Mouse (Mus musculus): ENCODE measurements around the gene Sptan1. TPM values are rescaled to one million over a fixed set of nuclear protein-coding genes. Genes with fewer than 3 reads are reported as not detected.

Gene Sptan1
- total RNA-seq, 2 experiments from 2014 or later: 63.5 to 129 TPM

- ATAC-seq (replicated peaks; ENCODE audit: poor library complexity, severe bottlenecking): peak; percentile 60
These were observed 92.0 kb downstream of the Sptan1 start, which contains the start of gene Set for GRCm38 (mm10) chr2:30057223-30057904. Gene Set (plus strand): TSS chr2:30057378.

- ATAC-seq (replicated peaks; ENCODE audit: poor library complexity, severe bottlenecking): no peak
These were observed 93.1 kb downstream of the Sptan1 start for GRCm38 (mm10) chr2:30058418-30058817.

GRCm38 (mm10) chr2:30061215-30062166 is 96.1 kb downstream of the Sptan1 start:
- ATAC-seq (replicated peaks; ENCODE audit: poor library complexity, severe bottlenecking): peak; percentile 64

GRCm38 (mm10) chr2:30062249-30063093 is 97.1 kb downstream of the Sptan1 start:
- ATAC-seq (replicated peaks; ENCODE audit: poor library complexity, severe bottlenecking): peak; percentile 10; the same call in 1 of the 2 replicates

- ATAC-seq (replicated peaks; ENCODE audit: poor library complexity, severe bottlenecking): no peak
These were observed 97.9 kb downstream of the Sptan1 start for GRCm38 (mm10) chr2:30063235-30063634.

GRCm38 (mm10) chr2:30063791-30064190 is 98.4 kb downstream of the Sptan1 start:
- ATAC-seq (replicated peaks; ENCODE audit: poor library complexity, severe bottlenecking): no peak

GRCm38 (mm10) chr2:30064298-30064697 is 98.9 kb downstream of the Sptan1 start:
- no peak for ATAC-seq (replicated peaks; ENCODE audit: poor library complexity, severe bottlenecking)

GRCm38 (mm10) chr2:30066046-30066901 is 100.9 kb downstream of the Sptan1 start:
- peak; percentile 68 for ATAC-seq (replicated peaks; ENCODE audit: poor library complexity, severe bottlenecking)

GRCm38 (mm10) chr2:30067031-30067888 is 101.9 kb downstream of the Sptan1 start:
- ATAC-seq (replicated peaks; ENCODE audit: poor library complexity, severe bottlenecking): peak; percentile 11; the same call in 1 of the 2 replicates

- no peak for ATAC-seq (replicated peaks; ENCODE audit: poor library complexity, severe bottlenecking)
These were observed 102.6 kb downstream of the Sptan1 start for GRCm38 (mm10) chr2:30067962-30068361.

GRCm38 (mm10) chr2:30072875-30073274 is 107.5 kb downstream of the Sptan1 start:
- ATAC-seq (replicated peaks; ENCODE audit: poor library complexity, severe bottlenecking): no peak

- ATAC-seq (replicated peaks; ENCODE audit: poor library complexity, severe bottlenecking): no peak
These were observed 107.9 kb downstream of the Sptan1 start for GRCm38 (mm10) chr2:30073285-30073684.

- no peak for ATAC-seq (replicated peaks; ENCODE audit: poor library complexity, severe bottlenecking)
These were observed 110.3 kb downstream of the Sptan1 start for GRCm38 (mm10) chr2:30075625-30076024.

GRCm38 (mm10) chr2:30076439-30076838 is 111.1 kb downstream of the Sptan1 start:
- no peak for ATAC-seq (replicated peaks; ENCODE audit: poor library complexity, severe bottlenecking)

GRCm38 (mm10) chr2:30076959-30077358 is 111.6 kb downstream of the Sptan1 start:
- ATAC-seq (replicated peaks; ENCODE audit: poor library complexity, severe bottlenecking): peak; percentile 23; the same call in 1 of the 2 replicates

- ATAC-seq (replicated peaks; ENCODE audit: poor library complexity, severe bottlenecking): peak; percentile 76
These were observed 112.4 kb downstream of the Sptan1 start, which contains the start of gene Pkn3 for GRCm38 (mm10) chr2:30077502-30078348. Gene Pkn3 (plus strand): TSS chr2:30077684.

- peak; percentile 4; the same call in 1 of the 2 replicates for ATAC-seq (replicated peaks; ENCODE audit: poor library complexity, severe bottlenecking)
These were observed 113.0 kb downstream of the Sptan1 start for GRCm38 (mm10) chr2:30078349-30078712.
